Mouse (Mus musculus) layer of hippocampus, adult 9-10 months (tissue): ENCODE measurements around the gene Vcl.

Source experiments
- DNase-seq: peaks from one replicate; pipeline ENCODE4 v3.0.0; 2022; ENCODE audit warnings: low spot score

Gene Vcl

DNA sequence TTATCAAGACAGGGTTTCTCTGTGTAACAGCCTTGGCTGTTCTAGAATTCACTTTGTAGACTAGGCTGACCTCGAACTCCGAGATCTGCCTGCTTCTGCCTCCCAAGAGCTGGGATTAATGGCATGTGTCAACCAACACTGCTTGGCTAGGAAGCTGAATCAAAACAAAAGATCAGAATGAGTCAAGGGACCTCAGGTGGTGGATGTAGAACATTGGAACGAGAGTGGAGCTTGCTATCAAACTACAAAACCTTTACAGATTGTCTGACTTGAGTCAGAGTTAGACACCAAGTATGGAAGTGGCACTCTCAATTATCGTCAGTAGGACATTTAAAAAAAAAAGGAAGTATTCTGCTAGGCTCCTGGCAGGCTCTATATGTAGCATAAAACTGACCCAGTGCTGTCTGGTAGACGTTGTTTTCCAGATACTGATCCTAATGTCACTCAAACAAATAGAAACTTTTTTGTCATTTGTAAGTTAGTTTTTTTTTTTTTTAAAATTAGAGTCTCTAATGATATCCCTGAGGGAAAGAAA is 84.7 kb downstream of the Vcl start:
- DNase-seq: no peak

- DNase-seq: no peak
Measured at GRCm38 (mm10) chr14:21017871-21018270, 88.7 kb downstream of the Vcl start.

DNA sequence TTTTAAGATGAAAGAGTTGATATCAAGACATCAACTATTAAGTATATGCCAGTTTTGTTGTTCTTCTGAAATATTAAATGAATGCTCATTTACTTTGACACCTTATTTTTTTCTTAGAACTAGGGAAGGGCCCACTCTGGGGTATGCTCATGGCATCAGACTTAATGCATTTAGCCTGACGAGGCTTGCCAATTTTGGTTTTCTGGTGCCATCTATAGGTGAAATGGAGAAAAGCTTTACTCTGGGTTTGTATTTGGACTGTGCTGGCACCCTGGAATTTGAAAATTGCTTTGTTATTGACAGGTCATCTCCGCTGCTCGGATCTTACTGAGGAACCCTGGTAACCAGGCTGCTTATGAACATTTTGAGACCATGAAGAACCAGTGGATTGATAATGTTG is 89.8 kb downstream of the Vcl start:
- DNase-seq: peak; percentile 52

- no peak for DNase-seq
Measured at GRCm38 (mm10) chr14:21020435-21020834, 91.2 kb downstream of the Vcl start.

DNA sequence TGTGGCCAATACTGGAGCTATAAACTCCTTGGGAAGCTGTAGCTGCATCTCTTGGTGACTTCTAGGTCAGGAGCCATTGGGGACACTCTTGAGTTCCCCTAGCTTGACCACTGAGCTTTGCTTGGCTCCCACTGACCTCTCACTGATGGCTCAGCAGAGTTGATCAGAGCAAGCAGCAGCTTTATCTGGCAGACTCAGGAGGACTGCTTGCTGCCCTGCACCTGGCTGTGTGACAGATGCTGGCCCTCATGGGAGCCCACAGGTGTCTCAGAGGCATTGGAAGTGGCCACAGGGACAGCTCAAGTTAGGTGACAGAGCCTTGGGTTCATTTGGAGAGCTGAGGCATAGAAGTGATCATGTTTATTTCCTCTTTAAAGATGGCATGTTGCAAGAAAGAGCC is 98.3 kb downstream of the Vcl start:
- no peak for DNase-seq

GRCm38 (mm10) chr14:21029025-21029659 is 99.9 kb downstream of the Vcl start:
- no peak for DNase-seq

DNA sequence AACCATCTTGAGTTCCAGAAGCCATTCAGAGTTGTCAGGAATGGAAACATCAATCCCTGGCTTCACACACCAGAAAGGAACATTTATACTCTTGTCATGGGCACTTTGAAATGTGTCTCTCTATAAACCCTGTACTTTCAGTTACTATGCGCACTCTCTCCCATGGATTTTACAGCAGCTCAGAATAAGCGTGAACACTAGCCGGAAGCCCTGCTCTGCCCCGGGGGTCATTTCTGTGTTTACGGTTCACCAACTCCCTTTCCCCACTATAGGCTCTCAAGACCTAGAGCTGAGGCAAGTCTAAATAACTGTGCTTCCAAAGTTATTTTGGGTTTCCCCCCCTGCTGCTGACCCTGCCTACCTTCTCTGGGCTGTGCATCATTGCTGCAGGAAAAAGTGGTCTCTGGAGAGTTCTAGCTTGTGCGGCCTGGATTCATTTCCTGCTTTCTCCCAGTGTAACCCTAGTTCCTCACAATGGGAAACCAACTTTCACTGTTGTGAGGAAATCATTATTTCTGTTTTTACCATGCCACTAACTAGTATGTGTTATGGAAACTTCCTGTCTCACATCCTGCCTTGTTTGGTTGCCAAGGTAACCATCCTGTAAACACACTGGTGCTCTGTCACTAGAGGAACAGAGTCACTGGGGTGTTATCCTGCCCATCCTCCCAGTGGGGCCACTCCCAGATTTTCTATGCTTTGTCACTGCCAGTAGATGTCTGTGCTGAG is 102.7 kb downstream of the Vcl start:
- DNase-seq: no peak

DNA sequence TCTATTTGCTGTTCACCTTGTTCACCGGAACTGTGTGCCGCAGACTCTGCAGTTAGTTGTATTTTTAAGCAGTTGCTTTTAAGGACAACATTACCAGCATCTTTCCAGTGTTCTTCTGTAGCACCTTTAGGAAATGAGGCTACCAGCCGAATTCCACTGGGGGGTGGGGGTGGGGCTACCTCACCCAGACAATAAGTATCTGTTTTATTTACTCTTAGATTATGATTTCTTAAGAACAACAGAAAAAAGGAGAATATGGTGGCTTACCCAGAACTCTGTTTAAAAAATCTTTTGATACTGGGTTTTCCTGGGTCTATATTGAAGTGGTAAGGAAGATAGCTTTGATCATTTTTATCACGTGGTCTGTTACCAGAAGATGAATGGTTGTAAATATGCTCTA is 105.1 kb downstream of the Vcl start:
- no peak for DNase-seq

GRCm38 (mm10) chr14:21034791-21035190 is 105.6 kb downstream of the Vcl start:
- no peak for DNase-seq

DNA sequence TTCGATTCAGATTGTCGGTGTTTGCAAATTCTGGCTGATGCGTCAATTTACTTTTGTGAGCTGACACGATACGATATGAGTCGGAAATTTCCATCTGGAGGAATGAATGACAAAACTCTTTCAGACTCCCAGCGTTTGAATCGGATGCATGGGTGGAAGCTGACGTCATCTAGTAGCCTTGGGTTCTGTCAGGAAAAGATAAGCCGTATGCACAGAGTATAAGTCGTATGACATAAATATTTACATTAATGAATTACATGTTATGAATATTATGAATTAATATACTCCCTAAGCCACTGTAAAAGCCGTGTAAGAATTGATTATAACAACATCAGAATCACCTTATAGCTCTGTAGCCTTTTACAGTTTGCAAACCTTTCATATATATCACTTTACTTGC is 109.9 kb downstream of the Vcl start:
- DNase-seq: no peak

DNA sequence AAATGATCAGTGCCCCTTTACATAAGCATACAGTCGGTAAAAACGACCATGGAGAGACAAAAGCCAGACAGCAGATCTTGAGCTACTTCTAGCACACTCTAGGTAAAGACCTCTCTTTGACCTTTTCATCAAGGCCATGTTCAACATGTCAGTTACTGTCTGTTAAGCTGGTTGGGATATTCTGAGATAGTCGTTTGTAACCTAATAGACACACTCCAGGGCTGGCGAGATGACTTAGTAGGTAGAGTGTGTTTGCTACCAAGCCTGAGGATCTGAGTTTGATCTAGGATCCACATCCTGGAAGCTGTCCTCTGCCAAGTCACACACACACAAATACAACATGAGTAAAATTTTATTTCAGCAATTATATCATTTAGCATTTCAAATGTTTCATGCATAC is 110.4 kb downstream of the Vcl start:
- DNase-seq: no peak

DNA sequence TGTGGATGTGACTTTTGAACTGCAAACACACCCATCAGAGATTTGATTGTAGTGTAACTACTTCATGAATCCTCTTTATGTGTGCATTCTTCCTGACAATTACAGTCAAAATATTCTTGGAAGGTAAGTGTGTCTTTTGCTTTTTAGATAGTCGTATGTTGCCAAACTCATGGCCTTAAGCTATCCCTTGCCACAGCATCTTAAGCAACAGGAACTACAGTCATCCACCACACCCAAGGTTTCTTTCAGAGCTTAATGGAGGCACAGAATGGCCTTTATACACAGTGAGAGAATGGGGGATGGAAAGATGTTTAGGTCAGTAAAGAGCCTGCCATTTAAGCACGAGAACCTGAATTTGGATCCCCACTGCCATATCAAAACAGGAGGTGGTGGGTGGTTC is 118.6 kb downstream of the Vcl start:
- no peak for DNase-seq

GRCm38 (mm10) chr14:21048879-21049278 is 119.7 kb downstream of the Vcl start:
- no peak for DNase-seq

DNA sequence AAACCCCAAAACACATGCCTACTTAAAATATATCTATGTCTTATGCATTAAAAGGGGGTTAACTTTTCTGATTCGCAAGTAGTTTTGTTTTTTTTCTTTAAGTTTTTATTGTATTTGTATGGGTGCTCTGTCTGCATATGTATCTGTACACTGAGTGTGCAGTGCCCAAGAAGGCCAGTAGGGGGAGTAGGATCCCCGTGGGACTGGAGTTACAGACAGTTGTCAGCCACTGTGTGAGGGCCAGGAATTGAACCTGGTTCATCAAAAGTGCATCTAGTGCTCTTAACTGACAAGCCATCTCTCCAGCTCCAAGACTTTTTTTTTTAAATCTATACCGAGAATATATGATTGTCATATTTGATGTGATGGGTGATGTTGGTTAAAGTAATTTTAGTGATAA is 121.5 kb downstream of the Vcl start:
- DNase-seq: no peak

DNA sequence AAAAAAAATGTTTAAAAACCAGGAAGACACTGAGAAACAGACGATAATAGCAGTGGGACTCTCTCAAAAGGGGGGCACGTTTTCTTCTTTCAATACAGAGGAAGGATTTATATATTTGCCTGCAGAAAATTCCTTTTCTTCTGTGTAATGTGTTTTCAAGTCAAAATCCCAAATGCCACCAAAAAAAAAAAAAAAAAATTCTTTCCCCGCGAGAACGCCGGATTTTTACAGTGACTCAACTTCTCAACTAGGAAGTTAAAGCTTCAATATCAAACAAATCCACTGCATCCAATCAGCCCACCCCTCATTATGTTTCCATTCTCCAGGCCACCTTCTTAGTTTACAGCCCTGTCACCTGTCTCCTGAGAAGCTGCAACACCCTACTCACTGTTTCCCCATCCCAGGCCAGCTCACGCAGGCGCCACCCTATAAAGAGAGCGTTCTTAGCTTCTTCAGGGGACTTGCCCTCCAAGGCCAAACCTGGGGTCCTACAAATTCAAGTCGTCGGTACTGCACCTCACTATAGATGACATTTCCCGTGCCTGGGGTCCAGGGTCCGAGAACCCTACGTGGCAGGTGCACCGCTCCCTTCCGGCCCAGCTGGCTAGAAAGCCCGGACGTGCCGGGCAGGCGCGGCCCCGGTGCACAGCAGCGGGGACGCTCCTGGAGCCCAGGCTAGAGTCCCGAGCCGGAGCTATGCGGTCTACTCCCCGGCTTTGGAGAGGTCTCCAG is 122.3 kb downstream of the Vcl start:
- no peak for DNase-seq

GRCm38 (mm10) chr14:21052112-21052780 is 123.0 kb downstream of the Vcl start, which contains the start of the genes Ap3m1 and Adk:
Ap3m1 (minus strand) TSS chr14:21052508.
Adk (plus strand) TSS chr14:21052574.
- peak; percentile 88 for DNase-seq

GRCm38 (mm10) chr14:21052781-21053130 is 123.6 kb downstream of the Vcl start:
- peak; percentile 24 for DNase-seq

GRCm38 (mm10) chr14:21053151-21053550 is 124.0 kb downstream of the Vcl start:
- DNase-seq: no peak

DNA sequence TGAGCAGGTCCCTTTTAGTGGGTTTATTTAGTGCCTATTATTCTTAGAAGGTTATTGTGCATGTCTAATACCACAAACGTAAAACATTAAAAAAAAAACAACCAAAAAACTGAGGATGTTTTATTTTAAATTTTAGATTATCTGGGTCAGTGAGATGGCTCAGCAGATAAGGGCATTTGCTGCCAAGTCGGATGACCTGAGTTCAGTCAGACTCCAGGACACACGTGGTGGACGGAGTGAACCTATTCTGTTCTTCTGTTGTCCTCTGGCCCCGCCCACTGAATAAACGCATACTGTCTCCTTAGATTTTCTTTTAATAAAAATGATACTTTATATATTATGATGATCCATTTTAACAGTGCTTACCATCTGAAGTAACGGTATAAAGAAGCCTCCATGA is 124.4 kb downstream of the Vcl start:
- no peak for DNase-seq

DNA sequence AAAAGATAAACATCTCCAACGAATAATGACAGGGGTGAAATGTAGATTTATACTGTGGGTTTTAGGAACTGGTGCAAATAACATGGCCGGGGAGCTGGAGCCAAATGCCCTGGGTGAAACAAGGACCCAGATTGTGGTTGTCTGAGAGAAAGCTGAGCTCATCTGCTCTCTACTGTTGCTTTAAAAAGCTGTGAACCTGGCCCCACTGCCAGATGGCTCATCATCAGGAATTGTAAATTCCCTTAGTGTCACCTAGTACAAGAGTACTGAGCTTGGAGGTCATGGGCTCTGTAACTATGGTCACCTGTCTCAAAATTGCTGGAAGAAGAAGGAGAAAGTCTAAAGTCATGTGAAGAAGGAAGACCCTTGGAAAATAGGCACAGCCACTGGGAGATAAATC is 129.8 kb downstream of the Vcl start:
- no peak for DNase-seq

GRCm38 (mm10) chr14:21062766-21063513 is 133.7 kb downstream of the Vcl start:
- no peak for DNase-seq

GRCm38 (mm10) chr14:21064321-21064720 is 135.1 kb downstream of the Vcl start:
- no peak for DNase-seq
